Mouse (Mus musculus): ENCODE measurements around the gene Agbl2. TPM values are rescaled to one million over a fixed set of nuclear protein-coding genes. Genes with fewer than 3 reads are reported as not detected.
A peak's percentile ranks its signal among the peaks of the same experiment; 100 is the strongest.

Agbl2 gene
- 2.6 and 2.9 TPM in 2 replicates for polyA plus RNA-seq (2012; rRNA removed)

- no peak for DNase-seq (ENCODE audit: low spot score)
Measured at GRCm38 (mm10) chr2:90782458-90782857, at the start of gene Agbl2. Gene Agbl2, plus strand, starts transcription at chr2:90782727.

GRCm38 (mm10) chr2:90735326-90735725 lies 47.2 kb upstream of the Agbl2 start:
- no peak for DNase-seq (ENCODE audit: low spot score)

- no peak for DNase-seq (ENCODE audit: low spot score)
Measured at GRCm38 (mm10) chr2:90738801-90739200, 43.7 kb upstream of the Agbl2 start.

- DNase-seq (ENCODE audit: low spot score) = no peak
Measured at GRCm38 (mm10) chr2:90739327-90739726, 43.2 kb upstream of the Agbl2 start.

GRCm38 (mm10) chr2:90739921-90740320 lies 42.6 kb upstream of the Agbl2 start:
- DNase-seq (ENCODE audit: low spot score) = no peak

- DNase-seq (ENCODE audit: low spot score) = no peak
Measured at GRCm38 (mm10) chr2:90744285-90745052, 38.1 kb upstream of the Agbl2 start.

GRCm38 (mm10) chr2:90745053-90745678 lies 37.4 kb upstream of the Agbl2 start, which contains the start of gene Fnbp4:
Gene Fnbp4, plus strand, starts transcription at chr2:90745370.
- peak; percentile 91 for DNase-seq (ENCODE audit: low spot score)

- no peak for DNase-seq (ENCODE audit: low spot score)
Measured at GRCm38 (mm10) chr2:90745740-90746537, 36.6 kb upstream of the Agbl2 start.

- DNase-seq (ENCODE audit: low spot score) = no peak
Measured at GRCm38 (mm10) chr2:90746538-90746865, 36.0 kb upstream of the Agbl2 start.

- no peak for DNase-seq (ENCODE audit: low spot score)
Measured at GRCm38 (mm10) chr2:90747131-90747530, 35.4 kb upstream of the Agbl2 start.

GRCm38 (mm10) chr2:90749676-90750459 lies 32.7 kb upstream of the Agbl2 start:
- no peak for DNase-seq (ENCODE audit: low spot score)

- DNase-seq (ENCODE audit: low spot score) = no peak
Measured at GRCm38 (mm10) chr2:90753565-90753964, 29.0 kb upstream of the Agbl2 start.

GRCm38 (mm10) chr2:90754188-90754587 lies 28.3 kb upstream of the Agbl2 start:
- DNase-seq (ENCODE audit: low spot score) = no peak

- no peak for DNase-seq (ENCODE audit: low spot score)
Measured at GRCm38 (mm10) chr2:90765123-90765522, 17.4 kb upstream of the Agbl2 start.

GRCm38 (mm10) chr2:90781323-90781722 lies 1.2 kb upstream of the Agbl2 start:
- DNase-seq (ENCODE audit: low spot score) = no peak

GRCm38 (mm10) chr2:90781938-90782337 lies 589 bp upstream of the Agbl2 start:
- DNase-seq (ENCODE audit: low spot score) = no peak

- no peak for DNase-seq (ENCODE audit: low spot score)
Measured at GRCm38 (mm10) chr2:90782901-90783486, 467 bp downstream of the Agbl2 start.

- no peak for DNase-seq (ENCODE audit: low spot score)
Measured at GRCm38 (mm10) chr2:90788126-90788525, 5.6 kb downstream of the Agbl2 start.

- no peak for DNase-seq (ENCODE audit: low spot score)
Measured at GRCm38 (mm10) chr2:90808241-90809126, 26.0 kb downstream of the Agbl2 start.

GRCm38 (mm10) chr2:90810751-90811150 lies 28.2 kb downstream of the Agbl2 start:
- DNase-seq (ENCODE audit: low spot score) = no peak

Measured in urinary bladder, adult 2 months (tissue).